Mouse (Mus musculus) hindbrain, embryonic 10.5 days (tissue): ENCODE data around the gene Bahcc1. TPM values are rescaled to one million over a fixed set of nuclear protein-coding genes. Genes with fewer than 3 reads are reported as not detected.

Source experiments
- DNase-seq: peaks from one replicate; pipeline ENCODE4 v3.0.0-alpha.2; 2017; ENCODE audit warnings: low spot score
- H3K27ac ChIP-seq: fragments of 300-500 bp; sonication (generic); 2 replicates; pipeline ENCODE4 v1.5.1; 2016; ENCODE audit warnings: mild to moderate bottlenecking, moderate library complexity
- H3K27me3 ChIP-seq: fragments of 300-500 bp; sonication (generic); 2 replicates; pipeline ENCODE4 v1.6.1; 2016; ENCODE audit warnings: mild to moderate bottlenecking; ENCODE audit not compliant: poor library complexity, insufficient read depth, severe bottlenecking
- H3K36me3 ChIP-seq: fragments of 300-500 bp; sonication (generic); 2 replicates; pipeline ENCODE4 v1.6.1; 2016; ENCODE audit warnings: mild to moderate bottlenecking, moderate library complexity
- H3K4me1 ChIP-seq: fragments of 300-500 bp; sonication (generic); replicated peaks from 2 replicates; pipeline ENCODE4 v1.6.1; 2016; ENCODE audit warnings: mild to moderate bottlenecking
- H3K4me3 ChIP-seq: fragments of 300-500 bp; sonication (generic); 2 replicates; pipeline ENCODE4 v1.5.1; 2016; ENCODE audit warnings: mild to moderate bottlenecking, moderate library complexity
- H3K9me3 ChIP-seq: fragments of 300-500 bp; sonication (generic); 2 replicates; pipeline ENCODE4 v1.6.1; 2016; ENCODE audit warnings: mild to moderate bottlenecking, moderate library complexity
- WGBS: fragments of 180-500 bp; shearing (Covaris S2); methylation state at CpG from one replicate; pipeline ENCODE4 v1.1.7; 2016; 5-methylcytosine and 5-hydroxymethylcytosine counted together
- polyA plus RNA-seq: library from polyadenylated mRNA; unstranded; fragments of >200 nt; fragmentation: Nextera tagmentation; extraction: Ambion mirVana; gene quantifications from 2 replicates; pipeline ENCODE4 v1.2.1, GENCODE M21; 2016

The Bahcc1 gene
- polyA plus RNA-seq, 1 experiment from 2014 or later: 17.0 TPM

GRCm38 (mm10) chr11:120290266-120290665 is 57.5 kb downstream of the Bahcc1 start:
- 92% methylated on average over 14 of the region's 14 CpGs for WGBS
- no peaks in the 10 kb centered on the region for H3K27me3 ChIP-seq
- peaks cover 46% of the 10 kb centered on the region for H3K4me1 ChIP-seq
- no peaks in the 10 kb centered on the region for H3K9me3 ChIP-seq
- no peak overlapping the region for H3K4me3 ChIP-seq
- H3K36me3 ChIP-seq: peaks cover 77% of the 10 kb centered on the region
- H3K27ac ChIP-seq: no peak overlapping the region
- DNase-seq: no peak

DNA sequence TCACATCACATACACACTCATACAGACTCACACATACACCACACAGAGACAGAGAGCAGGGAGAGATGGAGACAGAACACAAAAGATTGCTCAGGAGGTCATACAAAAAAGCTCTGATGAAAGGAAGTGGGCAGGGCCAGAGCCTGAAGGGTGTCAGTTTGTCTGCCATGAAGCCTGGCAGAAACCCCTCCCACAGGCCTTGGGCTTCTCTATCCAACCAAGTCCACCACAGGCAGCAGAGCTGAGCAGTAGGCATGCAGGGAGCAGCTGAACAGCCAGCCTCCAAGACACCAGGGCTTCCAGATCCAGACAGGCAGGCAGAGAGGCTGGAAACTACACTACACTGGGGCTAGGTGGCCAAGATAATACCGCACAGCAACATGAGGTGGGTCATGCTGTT is 61.0 kb downstream of the Bahcc1 start:
- Histone ChIP-seq H3K4me3 (no peak overlapping the region), H3K27ac (peak overlapping the region; percentile 80), H3K4me1 (peaks cover 59% of the 10 kb centered on the region), H3K27me3 (no peaks in the 10 kb centered on the region), H3K36me3 (peaks cover 42% of the 10 kb centered on the region), H3K9me3 (no peaks in the 10 kb centered on the region)
- peak; percentile 58 for DNase-seq
- 89% methylated on average over 1 of the region's 1 CpGs for whole genome bisulfite sequencing

DNA sequence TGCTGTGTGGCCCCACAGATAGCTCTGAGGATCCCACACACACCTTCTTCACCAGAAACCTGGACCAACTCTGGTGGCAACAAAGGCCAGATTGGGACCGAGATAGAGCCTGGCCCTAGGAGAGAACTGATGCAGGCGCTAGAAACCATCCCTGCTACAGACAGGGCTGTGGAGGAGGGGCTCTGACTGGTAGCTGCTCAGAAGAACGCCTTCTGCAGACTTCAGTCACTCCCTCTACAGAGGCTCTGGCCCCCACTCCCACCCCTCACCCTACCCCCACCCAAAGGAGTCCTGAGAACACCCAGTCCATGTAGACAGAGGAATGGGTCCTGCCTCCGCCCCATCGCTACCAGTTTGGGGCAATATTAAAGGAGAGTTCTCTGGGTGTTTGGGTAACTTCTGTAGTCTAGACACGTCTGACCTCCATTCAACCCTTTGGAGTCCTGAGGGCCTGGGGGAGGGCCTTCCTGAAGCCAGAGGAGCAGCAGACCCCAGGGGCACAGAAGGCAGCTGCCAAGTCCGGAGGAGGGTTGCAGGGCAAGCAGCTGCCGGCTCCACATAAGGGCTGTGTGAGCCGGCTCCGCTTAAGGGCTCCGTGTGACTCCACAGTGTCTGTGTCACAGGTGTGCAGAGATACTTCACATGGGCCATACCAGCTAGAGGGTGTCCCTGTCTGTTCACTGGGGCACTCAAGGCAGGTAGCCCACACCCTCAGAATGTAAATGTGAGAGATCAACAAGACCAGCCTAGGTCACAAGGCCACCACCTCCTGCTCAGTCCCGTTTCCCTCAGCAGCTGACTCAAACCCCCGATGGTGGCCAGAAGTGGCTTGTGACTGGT is 63.8 kb downstream of the Bahcc1 start:
- peak overlapping the region; percentile 14 for H3K4me3 ChIP-seq
- peaks cover 69% of the 10 kb centered on the region for H3K4me1 ChIP-seq
- WGBS: 36% methylated on average over 13 of the region's 13 CpGs
- peaks cover 14% of the 10 kb centered on the region for H3K36me3 ChIP-seq
- no peaks in the 10 kb centered on the region for H3K27me3 ChIP-seq
- H3K9me3 ChIP-seq: no peaks in the 10 kb centered on the region
- H3K27ac ChIP-seq: peak overlapping the region; percentile 80
- DNase-seq: peak; percentile 56

GRCm38 (mm10) chr11:120297767-120298166 is 65.0 kb downstream of the Bahcc1 start:
- H3K4me3 ChIP-seq: no peak overlapping the region
- no peaks in the 10 kb centered on the region for H3K27me3 ChIP-seq
- peak overlapping the region; percentile 80 for H3K27ac ChIP-seq
- H3K36me3 ChIP-seq: peaks cover 7% of the 10 kb centered on the region
- 73% methylated on average over 7 of the region's 7 CpGs for WGBS
- H3K9me3 ChIP-seq: no peaks in the 10 kb centered on the region
- no peak for DNase-seq
- peaks cover 68% of the 10 kb centered on the region for H3K4me1 ChIP-seq

DNA sequence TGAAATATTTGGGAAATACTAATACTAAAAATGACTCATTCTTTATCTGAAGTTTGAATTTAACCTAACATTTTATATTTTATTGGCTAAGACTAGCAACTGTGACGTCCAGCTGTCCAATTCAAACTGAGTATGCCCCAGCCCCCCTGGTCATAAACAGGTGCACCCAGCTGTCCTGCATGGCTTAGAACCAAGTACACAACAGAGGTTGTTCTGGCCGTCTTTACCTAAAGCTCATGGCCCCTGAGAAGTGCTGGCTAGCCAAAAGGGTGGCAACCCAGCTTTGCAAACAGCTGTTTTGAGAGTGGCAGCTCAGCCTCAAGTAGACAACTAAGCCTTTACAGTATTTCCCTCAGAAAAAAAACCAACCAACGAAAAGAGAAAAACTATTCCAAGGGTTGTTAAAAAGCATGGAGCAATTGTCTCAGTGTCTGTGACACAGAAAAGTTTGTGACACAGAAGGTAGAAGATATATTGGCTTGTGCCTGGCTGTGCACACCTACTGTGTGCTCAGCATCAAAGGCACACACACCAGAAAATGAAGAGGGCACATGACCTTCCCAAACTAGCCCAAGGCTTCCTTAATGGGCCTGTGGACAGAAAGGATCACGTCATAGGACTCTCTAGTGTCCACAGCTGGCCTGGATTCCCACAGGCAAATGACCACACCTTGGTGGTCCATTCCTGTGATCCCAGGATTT is 65.8 kb downstream of the Bahcc1 start:
- 88% methylated on average over 4 of the region's 4 CpGs for WGBS
- H3K4me1 ChIP-seq: peaks cover 68% of the 10 kb centered on the region
- H3K9me3 ChIP-seq: no peaks in the 10 kb centered on the region

DNA sequence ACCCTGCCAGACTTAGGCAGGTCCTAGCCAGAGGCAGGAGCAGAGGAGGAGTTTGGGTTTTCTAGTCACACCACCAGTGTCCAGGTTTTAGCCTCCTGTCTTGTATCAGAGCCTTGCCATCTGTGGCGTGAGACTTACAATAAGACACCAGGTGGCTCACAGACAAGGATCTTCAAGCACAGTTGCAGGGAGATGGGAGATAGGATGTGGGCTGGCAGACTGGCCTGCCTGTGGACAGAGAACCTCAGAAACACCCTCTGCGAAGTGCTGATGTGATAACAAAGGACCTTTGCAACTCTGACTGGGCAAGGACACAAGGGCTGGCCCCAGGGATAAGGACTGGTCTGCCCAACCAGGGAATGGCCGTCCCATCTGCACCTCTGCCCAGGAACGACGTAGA is 66.7 kb downstream of the Bahcc1 start:
- no peak for DNase-seq
- Histone ChIP-seq H3K27me3 (peaks cover 9% of the 10 kb centered on the region), H3K4me1 (peaks cover 68% of the 10 kb centered on the region), H3K4me3 (no peak overlapping the region), H3K9me3 (no peaks in the 10 kb centered on the region), H3K27ac (peak overlapping the region; percentile 68), H3K36me3 (no peaks in the 10 kb centered on the region)
- 55% methylated on average over 5 of the region's 5 CpGs for WGBS

More for the DNA sequence above, 65.8 kb downstream of the Bahcc1 start:
- H3K4me3 ChIP-seq: no peak overlapping the region
- H3K27me3 ChIP-seq: peaks cover 1% of the 10 kb centered on the region; the same call in 1 of the 2 replicates
- DNase-seq: no peak
- no peaks in the 10 kb centered on the region for H3K36me3 ChIP-seq
- peak overlapping the region; percentile 40; the same call in 1 of the 2 replicates for H3K27ac ChIP-seq

GRCm38 (mm10) chr11:120303119-120303518 is 70.4 kb downstream of the Bahcc1 start:
- Histone ChIP-seq H3K4me1 (peaks cover 67% of the 10 kb centered on the region), H3K27ac (peak overlapping the region; percentile 64), H3K4me3 (peak overlapping the region; percentile 11; the same call in 1 of the 2 replicates), H3K36me3 (no peaks in the 10 kb centered on the region), H3K27me3 (peaks cover 25% of the 10 kb centered on the region), H3K9me3 (no peaks in the 10 kb centered on the region)
- DNase-seq: no peak
- 85% methylated on average over 9 of the region's 9 CpGs for WGBS

DNA sequence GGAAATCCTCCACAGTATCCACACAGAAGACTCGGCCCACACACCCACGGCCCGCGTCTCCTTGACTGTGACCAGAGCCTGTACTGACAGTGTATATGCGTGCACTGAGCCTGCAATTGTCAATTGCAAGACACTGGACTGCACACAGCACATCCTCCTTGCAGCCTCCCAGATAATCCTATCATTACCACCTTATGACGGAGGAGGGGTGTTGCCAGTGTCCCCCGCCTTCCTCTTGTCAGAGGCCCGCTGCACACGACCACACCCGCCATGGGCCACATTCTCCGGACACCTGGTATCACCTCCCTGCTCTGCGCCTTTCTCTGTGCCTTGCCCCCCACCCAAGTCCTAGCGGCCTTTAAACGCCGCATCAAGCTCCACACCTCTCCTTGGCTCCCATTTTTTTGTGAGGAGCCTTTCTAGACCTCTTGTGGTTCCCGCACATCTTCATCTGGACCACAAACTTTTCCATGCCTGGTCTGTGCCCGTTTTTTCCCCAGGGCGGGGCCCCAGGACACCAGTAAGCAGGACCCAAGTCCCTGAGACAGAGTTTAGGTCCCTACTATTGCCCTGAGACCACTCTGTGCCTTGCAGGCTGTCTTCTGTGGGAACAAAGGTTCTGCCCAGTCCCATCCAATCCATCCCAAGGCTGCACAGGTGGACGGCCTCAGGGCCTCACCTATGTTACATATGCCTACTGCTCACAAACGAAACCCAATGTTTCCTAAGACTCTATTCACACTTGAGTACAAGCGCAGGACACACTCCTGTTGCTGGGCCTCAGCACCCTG is 71.0 kb downstream of the Bahcc1 start:
- Histone ChIP-seq H3K36me3 (no peaks in the 10 kb centered on the region), H3K27ac (peak overlapping the region; percentile 98), H3K27me3 (peaks cover 30% of the 10 kb centered on the region), H3K4me1 (peaks cover 73% of the 10 kb centered on the region), H3K9me3 (no peaks in the 10 kb centered on the region), H3K4me3 (peak overlapping the region; percentile 63)
- 91% methylated on average over 21 of the region's 21 CpGs for WGBS
- no peak for DNase-seq

DNA sequence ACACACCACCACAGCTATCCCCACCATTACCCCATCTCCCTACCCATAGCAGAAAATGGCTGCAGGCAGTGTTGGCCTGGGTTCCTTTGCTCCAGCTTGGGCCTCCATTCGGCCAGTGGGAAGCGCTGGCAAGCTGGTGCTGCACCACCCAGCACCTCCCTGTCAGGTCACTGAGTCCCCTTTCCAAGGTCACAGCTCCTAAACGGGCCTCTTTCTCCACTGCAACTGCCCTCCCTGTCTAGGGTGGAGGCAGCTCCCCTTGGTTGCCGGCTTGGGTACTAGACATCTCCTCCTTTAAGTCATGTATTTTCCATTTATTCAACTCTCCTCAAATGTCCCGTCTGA is 71.6 kb downstream of the Bahcc1 start:
- peak overlapping the region; percentile 98 for H3K27ac ChIP-seq
- H3K4me1 ChIP-seq: peaks cover 73% of the 10 kb centered on the region
- DNase-seq: no peak
- H3K4me3 ChIP-seq: peak overlapping the region; percentile 63
- H3K27me3 ChIP-seq: peaks cover 34% of the 10 kb centered on the region
- WGBS: 44% methylated on average over 5 of the region's 5 CpGs
- no peaks in the 10 kb centered on the region for H3K9me3 ChIP-seq
- H3K36me3 ChIP-seq: no peaks in the 10 kb centered on the region

DNA sequence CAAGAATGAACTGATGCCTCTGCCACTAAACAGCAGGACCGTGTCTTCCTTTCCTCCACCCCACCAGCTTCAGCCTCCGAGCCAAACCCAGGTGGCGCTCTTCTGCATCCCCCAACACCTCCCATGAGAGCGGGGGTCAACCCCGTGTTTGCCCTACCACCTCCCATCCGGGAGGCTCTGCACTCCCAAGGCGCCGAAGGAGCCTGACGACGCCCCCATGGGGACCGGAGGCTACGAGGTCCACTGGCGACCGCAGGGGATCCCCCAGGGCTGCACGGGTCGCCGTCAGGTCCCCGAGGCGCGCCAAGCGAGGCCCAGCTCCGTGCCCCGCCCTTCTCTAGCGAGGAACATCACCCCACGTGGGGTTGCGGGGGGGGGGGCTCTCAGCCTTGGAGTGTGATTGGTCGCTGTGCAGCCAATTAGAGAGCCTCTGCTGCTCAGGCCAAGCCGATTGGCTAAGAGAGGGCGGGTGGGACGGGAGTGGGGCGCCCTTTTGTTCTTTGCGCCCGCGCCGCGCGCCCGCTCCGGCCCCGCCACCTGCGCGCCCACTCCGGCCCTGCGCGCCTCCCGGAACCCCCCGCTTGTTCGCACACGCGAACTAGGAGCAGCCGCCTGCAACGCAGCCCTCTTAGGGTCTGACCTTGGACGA is 72.3 kb downstream of the Bahcc1 start:
- Histone ChIP-seq H3K27me3 (peaks cover 34% of the 10 kb centered on the region), H3K36me3 (no peaks in the 10 kb centered on the region), H3K4me1 (peaks cover 66% of the 10 kb centered on the region), H3K9me3 (no peaks in the 10 kb centered on the region), H3K4me3 (peak overlapping the region; percentile 63), H3K27ac (peak overlapping the region; percentile 98)
- DNase-seq: peak; percentile 99
- under 1% methylated on average over 53 of the region's 53 CpGs for WGBS

GRCm38 (mm10) chr11:120305535-120306365 is 73.0 kb downstream of the Bahcc1 start:
- Histone ChIP-seq H3K9me3 (no peaks in the 10 kb centered on the region), H3K36me3 (no peaks in the 10 kb centered on the region), H3K4me1 (peaks cover 72% of the 10 kb centered on the region), H3K4me3 (peak overlapping the region; percentile 63), H3K27ac (peak overlapping the region; percentile 98), H3K27me3 (peaks cover 34% of the 10 kb centered on the region)
- no peak for DNase-seq
- WGBS: 22% methylated on average over 15 of the region's 15 CpGs
